Mouse (Mus musculus) small intestine, adult 10 weeks (tissue): ENCODE results near the gene Hrc. TPM values are rescaled to one million over a fixed set of nuclear protein-coding genes. Genes with fewer than 3 reads are reported as not detected.

Experiments
- polyA plus RNA-seq: library from polyadenylated mRNA; stranded (reverse); fragments of 350-450 nt; fragmentation: Illumina TruSeq; extraction: RNeasy Lipid Tissue Mini Kit (QIAGEN cat#74804); gene quantifications from one replicate; pipeline ENCODE4 v1.2.3, GENCODE M21; 2014; ENCODE audit warnings: low replicate concordance

Gene Hrc
- polyA plus RNA-seq = not detected

DNA sequence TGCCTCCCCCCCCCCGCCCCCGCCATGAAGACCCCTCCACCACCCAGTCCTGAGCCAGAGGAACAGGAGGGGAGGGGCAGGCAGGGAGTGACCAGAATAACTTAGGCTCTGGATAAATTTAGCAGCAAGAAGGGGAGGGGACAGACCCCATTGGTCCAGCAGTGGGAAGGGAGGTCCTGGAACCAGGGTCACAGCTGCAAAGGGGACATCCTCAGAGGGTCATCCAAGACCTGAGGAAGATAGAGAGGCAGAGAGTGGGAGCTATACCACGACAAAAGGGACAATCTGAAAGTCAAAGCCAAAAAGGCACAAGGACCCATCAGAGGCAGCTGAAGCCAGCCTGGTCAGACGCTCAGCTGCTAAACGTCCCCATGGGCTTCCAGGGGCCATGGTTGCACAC lies at the start of gene Hrc:
Gene Hrc, plus strand, starts transcription at position 235 of the 400 bp plus-strand sequence.

DNA sequence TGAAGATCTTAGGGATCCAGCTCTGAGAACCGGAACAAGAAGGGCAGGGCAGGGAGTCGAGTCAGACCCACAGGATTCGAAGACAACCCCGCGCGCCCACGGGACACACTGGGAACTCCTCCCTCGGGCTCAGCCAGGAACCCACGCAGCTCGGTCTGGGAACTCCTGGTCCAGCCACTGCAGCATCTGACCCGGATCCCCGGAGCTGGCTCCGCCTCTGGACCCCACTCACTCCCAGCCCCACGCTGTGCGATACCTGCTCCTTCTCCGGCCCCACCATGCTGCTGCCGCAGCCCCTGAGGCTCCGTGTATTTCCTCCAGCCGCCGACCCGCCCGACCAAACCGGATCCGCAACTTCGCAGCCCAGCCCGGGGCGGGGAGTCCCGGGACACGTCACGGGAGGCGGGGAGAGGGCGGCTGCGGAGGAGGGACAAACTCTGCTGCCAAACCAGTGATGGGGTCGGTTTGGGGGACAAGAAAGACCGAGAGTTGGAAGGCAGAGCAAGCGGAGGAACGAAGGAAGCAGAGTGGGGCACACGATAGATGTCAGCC lies 1.6 kb upstream of the Hrc start, which contains the start of gene Trpm4:
Gene Trpm4, minus strand, starts transcription at position 350 of the 552 bp plus-strand sequence.

GRCm38 (mm10) chr7:45366652-45367019 lies 31.5 kb downstream of the Hrc start, which contains the start of gene Ppfia3:
Ppfia3 (minus strand) TSS chr7:45367019.

GRCm38 (mm10) chr7:45370475-45371311 lies 35.6 kb downstream of the Hrc start, which contains the start of gene Lin7b:
Lin7b (minus strand) TSS chr7:45370583.

Other genes with a start within 250 kb of the Hrc start
- not detected for gene Rcn3, start 243.1 kb upstream of the Hrc start, polyA plus RNA-seq
- gene Fcgrt, start 231.4 kb upstream of the Hrc start, polyA plus RNA-seq = 3.7 TPM
- gene Rps11, start 210.9 kb upstream of the Hrc start, polyA plus RNA-seq = 126 TPM
- 181 TPM for gene Rpl13a, start 206.5 kb upstream of the Hrc start, polyA plus RNA-seq
- gene Gm45713, start 199.1 kb upstream of the Hrc start, polyA plus RNA-seq = not detected
- gene Flt3l, start 198.9 kb upstream of the Hrc start, polyA plus RNA-seq = 13.9 TPM
- gene Pih1d1, start 181.0 kb upstream of the Hrc start, polyA plus RNA-seq = not detected
- gene Aldh16a1, start 180.7 kb upstream of the Hrc start, polyA plus RNA-seq = 13.8 TPM
- gene Slc17a7, start 171.3 kb upstream of the Hrc start, polyA plus RNA-seq = not detected
- not detected for gene Gfy, start 155.7 kb upstream of the Hrc start, polyA plus RNA-seq
- not detected for gene Pth2, start 154.3 kb upstream of the Hrc start, polyA plus RNA-seq
- gene Ccdc155, start 130.4 kb upstream of the Hrc start, polyA plus RNA-seq = not detected
- not detected for gene Dkkl1, start 123.1 kb upstream of the Hrc start, polyA plus RNA-seq
- gene Tead2, start 119.5 kb upstream of the Hrc start, polyA plus RNA-seq = 1.7 TPM
- gene Cd37, start 96.2 kb upstream of the Hrc start, polyA plus RNA-seq = 2.0 TPM
- gene Slc6a16, start 94.2 kb upstream of the Hrc start, polyA plus RNA-seq = not detected
- not detected for gene Slc6a21, start 57.8 kb upstream of the Hrc start, polyA plus RNA-seq
- gene Trpm4, start 1.5 kb upstream of the Hrc start, polyA plus RNA-seq = 3.0 TPM
- not detected for gene Ppfia3, start 31.7 kb downstream of the Hrc start, polyA plus RNA-seq
- not detected for gene Lin7b, start 35.3 kb downstream of the Hrc start, polyA plus RNA-seq
- gene Snrnp70, start 60.5 kb downstream of the Hrc start, polyA plus RNA-seq = 55.6 TPM
- not detected for gene Kcna7, start 70.4 kb downstream of the Hrc start, polyA plus RNA-seq
- not detected for gene Ntf5, start 78.4 kb downstream of the Hrc start, polyA plus RNA-seq
- not detected for gene Lhb, start 85.5 kb downstream of the Hrc start, polyA plus RNA-seq
- 1.0 TPM for gene Gys1, start 99.6 kb downstream of the Hrc start, polyA plus RNA-seq
- gene Ruvbl2, start 102.8 kb downstream of the Hrc start, polyA plus RNA-seq = not detected
- 6.2 TPM for gene Ftl1, start 124.6 kb downstream of the Hrc start, polyA plus RNA-seq
- gene Bax, start 131.6 kb downstream of the Hrc start, polyA plus RNA-seq = 1.2 TPM
- not detected for gene Tulp2, start 146.6 kb downstream of the Hrc start, polyA plus RNA-seq
- gene Gm45808, start 151.5 kb downstream of the Hrc start, polyA plus RNA-seq = not detected
- gene Dhdh, start 153.5 kb downstream of the Hrc start, polyA plus RNA-seq = 1.6 TPM
- gene Nucb1, start 175.1 kb downstream of the Hrc start, polyA plus RNA-seq = 48.1 TPM
- 0.59 TPM for gene Ppp1r15a, start 191.0 kb downstream of the Hrc start, polyA plus RNA-seq
- not detected for gene Plekha4, start 191.0 kb downstream of the Hrc start, polyA plus RNA-seq
- not detected for gene Hsd17b14, start 219.6 kb downstream of the Hrc start, polyA plus RNA-seq
- 0.93 TPM for gene Bcat2, start 234.9 kb downstream of the Hrc start, polyA plus RNA-seq